Comparison of ENCODE assay signal across 8 mouse cellular contexts in the genomic region with DNA sequence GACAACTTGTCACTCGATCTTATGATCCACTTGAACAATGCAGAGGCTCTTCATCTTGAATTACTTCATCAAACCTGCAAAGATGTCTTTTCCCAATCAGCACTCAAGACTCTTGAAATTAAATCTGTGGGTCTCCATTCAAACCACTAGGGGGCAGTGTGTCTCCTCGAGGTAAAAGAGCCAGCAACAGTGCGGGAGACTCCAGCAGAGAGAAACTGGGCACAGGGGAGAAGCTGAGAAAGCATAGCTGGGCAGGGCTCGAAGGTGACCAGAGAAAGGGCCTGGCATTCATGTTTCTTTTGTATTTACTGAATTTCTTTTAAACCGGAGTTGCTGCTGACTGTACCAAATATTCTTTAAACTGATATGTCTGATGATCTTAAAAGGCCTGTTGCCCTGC.
DNase-seq lines count a peak whose midpoint lies in the region; ATAC-seq and TF ChIP-seq lines count a peak whose summit lies in the region.

No protein-coding gene starts in this region.

- no peak overlapping the region for H3K9ac ChIP-seq in hindbrain, postnatal 0 days (replicated peaks; ENCODE audit: low read length)

- no peaks in the 10 kb centered on the region for H3K9me3 ChIP-seq in hindbrain, postnatal 0 days (ENCODE audit: low read length)

- ATAC-seq in erythroblast, adult 5-6 weeks (replicated peaks; ENCODE audit: low FRiP score, poor library complexity, severe bottlenecking), result peak; percentile 83
- ATAC-seq in hindbrain, postnatal 0 days, result peak; percentile 71; the same call in 1 of the 2 replicates

- no peak overlapping the region for H3K4me2 ChIP-seq in hindbrain, postnatal 0 days (ENCODE audit: low read depth, low read length)

- TF ChIP-seq CTCF in thymus, adult 2 months (IDR thresholded peaks at IDR 0.05; ENCODE audit: borderline replicate concordance, control insufficient read depth, extremely low read depth, insufficient read depth, low read length, poor library complexity), result peak; percentile 43; the same call in 1 of the 2 replicates
- TF ChIP-seq CTCF in hindbrain, postnatal 0 days (IDR thresholded peaks at IDR 0.05; ENCODE audit: low read depth), result peak; percentile 81

- no peak overlapping the region for H3K4me3 ChIP-seq in thymus, adult 2 months (ENCODE audit: control insufficient read depth, insufficient read depth, low read length)
- H3K4me3 ChIP-seq in hindbrain, postnatal 0 days (ENCODE audit: low read length), result no peak overlapping the region

- H3K4me1 ChIP-seq in thymus, adult 2 months (replicated peaks; ENCODE audit: control insufficient read depth, insufficient read depth, low read length), result peaks cover under 1% of the 10 kb centered on the region; the same call in 1 of the 2 replicates
- no peaks in the 10 kb centered on the region for H3K4me1 ChIP-seq in hindbrain, postnatal 0 days (ENCODE audit: insufficient read depth, low read length)

- no peaks in the 10 kb centered on the region for H3K27me3 ChIP-seq in thymus, adult 2 months (ENCODE audit: control insufficient read depth, insufficient read depth, low read length)
- no peaks in the 10 kb centered on the region for H3K27me3 ChIP-seq in hindbrain, postnatal 0 days (ENCODE audit: insufficient read depth, low read length)

- TF ChIP-seq POLR2A in thymus, adult 2 months (IDR thresholded peaks at IDR 0.05; ENCODE audit: control insufficient read depth, extremely low read depth, insufficient read depth, low read length, poor library complexity), result no peak

- 13% methylated on average over 5 of the region's 5 CpGs for WGBS in thymus, adult 2 months
- WGBS in hindbrain, postnatal 0 days, result 11% methylated on average over 5 of the region's 5 CpGs

- peak; percentile 43 for DNase-seq in thymus, adult 2 months
- no peak for DNase-seq in thymus, adult 18-20 months
- DNase-seq in c-Kit-negative CD71-positive TER-119-positive erythroid progenitor cells, embryonic 14.5 days (ENCODE audit: low read depth, low spot score), result peak; percentile 19
- peak; percentile 83 for DNase-seq in hindbrain, postnatal 0 days (ENCODE audit: low spot score)
- peak; percentile 48 to 52 for DNase-seq in left cerebral cortex, adult 18-20 months (ENCODE audit: low spot score in 2 of 2)
- peak; percentile 78 for DNase-seq in mesoderm, embryonic 11.5 days (ENCODE audit: low read depth, low spot score)
- peak; percentile 50 for DNase-seq in telencephalon, adult 2 months (ENCODE audit: low read depth, low spot score)

- H3K36me3 ChIP-seq in thymus, adult 2 months (ENCODE audit: control insufficient read depth, insufficient read depth, low read length), result no peaks in the 10 kb centered on the region
- no peaks in the 10 kb centered on the region for H3K36me3 ChIP-seq in hindbrain, postnatal 0 days (ENCODE audit: insufficient read depth, low read length)

- no peak overlapping the region for H3K27ac ChIP-seq in thymus, adult 2 months (ENCODE audit: control insufficient read depth, insufficient read depth, low read length)
- no peak overlapping the region for H3K27ac ChIP-seq in hindbrain, postnatal 0 days

Comparison
In these comparisons a context has a peak if more than half of its experiments do, and no peak if none do; other contexts are left out.
1. DNase-seq: peak in thymus, adult 2 months (single experiment), c-Kit-negative CD71-positive TER-119-positive erythroid progenitor cells, embryonic 14.5 days (single experiment), hindbrain, postnatal 0 days (single experiment), left cerebral cortex, adult 18-20 months (2 of 2), mesoderm, embryonic 11.5 days (single experiment) and telencephalon, adult 2 months (single experiment); none in thymus, adult 18-20 months (0 of 2).